Mouse (Mus musculus) heart, embryonic 12.5 days (tissue): ENCODE measurements around the gene Ypel3. TPM values are rescaled to one million over a fixed set of nuclear protein-coding genes. Genes with fewer than 3 reads are reported as not detected.

Source experiments
- ATAC-seq: fragments of 200-750 bp; cut with Nextera tagmentation; 2 replicates; pipeline ENCODE4 v1.8.0; 2017; ENCODE audit warnings: moderate TSS enrichment, moderate library complexity; ENCODE audit not compliant: insufficient number of reproducible peaks, low FRiP score
- H3K27ac ChIP-seq: fragments of 300-500 bp; sonication (generic); 2 replicates; pipeline ENCODE4 v1.5.1; 2016; ENCODE audit warnings: mild to moderate bottlenecking, moderate library complexity; ENCODE audit not compliant: poor library complexity, severe bottlenecking
- H3K27me3 ChIP-seq: fragments of 300-500 bp; sonication (generic); replicated peaks from 2 replicates; pipeline ENCODE4 v1.6.1; 2016; ENCODE audit warnings: mild to moderate bottlenecking, moderate library complexity
- H3K36me3 ChIP-seq: fragments of 300-500 bp; sonication (generic); 2 replicates; pipeline ENCODE4 v1.6.1; 2016; ENCODE audit warnings: mild to moderate bottlenecking, moderate library complexity
- H3K4me1 ChIP-seq: fragments of 300-500 bp; sonication (generic); replicated peaks from 2 replicates; pipeline ENCODE4 v1.6.1; 2016; ENCODE audit warnings: mild to moderate bottlenecking
- H3K4me2 ChIP-seq: fragments of 300-500 bp; sonication (generic); 2 replicates; pipeline ENCODE4 v1.6.1; 2016; ENCODE audit warnings: mild to moderate bottlenecking, moderate library complexity
- H3K4me3 ChIP-seq: fragments of 300-500 bp; sonication (generic); 2 replicates; pipeline ENCODE4 v1.5.1; 2016; ENCODE audit warnings: mild to moderate bottlenecking
- H3K9ac ChIP-seq: fragments of 300-500 bp; sonication (generic); 2 replicates; pipeline ENCODE4 v1.6.1; 2016; ENCODE audit warnings: mild to moderate bottlenecking, moderate library complexity
- H3K9me3 ChIP-seq: fragments of 300-500 bp; sonication (generic); replicated peaks from 2 replicates; pipeline ENCODE4 v1.6.1; 2016; ENCODE audit warnings: mild to moderate bottlenecking, moderate library complexity
- WGBS: fragments of 180-500 bp; shearing (Covaris S2); methylation state at CpG from one replicate; pipeline ENCODE4 v1.1.7; 2016; 5-methylcytosine and 5-hydroxymethylcytosine counted together
- polyA plus RNA-seq: library from polyadenylated mRNA; unstranded; fragments of >200 nt; fragmentation: Nextera tagmentation; extraction: Ambion mirVana; gene quantifications from 2 replicates; pipeline ENCODE4 v1.2.1, GENCODE M21; 2016

The Ypel3 gene
- polyA plus RNA-seq, 1 experiment from 2014 or later, result 74.8 TPM

DNA sequence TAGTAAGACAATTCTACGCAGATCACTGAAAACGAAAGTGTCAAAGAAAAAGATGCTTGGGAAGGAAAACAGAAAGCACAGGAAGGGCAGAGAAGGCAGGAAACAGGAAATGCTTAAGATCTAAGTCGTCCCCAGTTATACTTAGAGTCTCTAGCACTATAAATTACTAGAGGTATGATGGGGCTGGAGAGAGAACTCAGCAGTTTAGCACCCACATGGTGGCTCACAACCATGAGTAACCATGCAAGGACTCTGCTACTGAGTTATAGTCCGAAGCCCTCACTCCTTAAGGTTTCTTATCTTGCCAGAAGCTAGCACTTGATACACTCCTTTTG, 17.5 kb downstream of the Ypel3 start:
- Histone ChIP-seq H3K4me2 (no peak overlapping the region), H3K36me3 (peaks cover 51% of the 10 kb centered on the region), H3K4me3 (no peak overlapping the region), H3K27ac (no peak overlapping the region), H3K9ac (no peak overlapping the region), H3K9me3 (no peaks in the 10 kb centered on the region), H3K4me1 (peaks cover 53% of the 10 kb centered on the region), H3K27me3 (no peaks in the 10 kb centered on the region)
- 53% methylated on average over 4 of the region's 4 CpGs for WGBS
- no peak for ATAC-seq

DNA sequence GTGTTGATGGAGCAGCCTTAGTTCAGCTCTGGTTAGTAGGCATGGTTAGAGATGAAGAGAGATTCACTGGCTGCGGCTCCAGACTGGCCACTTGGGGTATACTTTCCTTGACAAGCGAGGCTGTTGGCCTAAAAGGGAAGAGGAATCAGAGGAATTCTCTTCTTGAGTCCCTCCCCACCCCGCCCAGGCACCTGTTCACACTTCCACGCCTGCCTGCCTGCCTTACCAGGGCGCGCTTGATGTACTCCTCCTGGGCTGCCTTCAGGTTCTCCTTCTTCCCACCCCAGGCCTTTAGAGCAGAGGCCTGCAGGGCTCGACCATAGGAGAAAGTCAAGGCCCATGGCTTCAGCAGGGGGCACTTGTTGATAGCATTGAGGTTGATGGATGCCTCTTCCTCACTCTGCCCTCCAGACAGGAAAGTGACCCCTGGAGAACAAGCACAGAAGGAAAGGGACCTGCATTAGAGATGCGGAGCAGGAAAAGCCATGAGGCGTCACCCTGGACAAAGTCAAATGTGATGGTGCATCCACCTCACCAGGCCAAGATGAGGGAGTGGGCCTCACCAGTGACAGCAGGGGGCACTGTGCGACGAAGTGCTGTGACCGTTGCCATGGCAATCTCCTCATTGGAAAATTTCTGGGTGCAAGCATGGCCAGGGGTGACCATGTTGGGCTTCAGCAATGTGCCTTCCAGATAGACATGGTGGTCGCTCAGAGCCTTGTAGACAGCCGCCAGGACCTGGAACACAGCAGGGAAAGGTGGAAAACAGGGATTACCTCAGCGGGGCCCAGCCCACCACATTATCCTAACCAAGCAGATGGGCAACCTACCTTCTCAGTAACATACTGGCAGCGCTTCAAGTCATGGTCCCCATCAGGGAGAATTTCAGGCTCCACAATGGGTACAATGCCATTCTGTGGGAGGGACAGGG, 18.9 kb downstream of the Ypel3 start:
- no peak for ATAC-seq
- WGBS, result 79% methylated on average over 16 of the region's 16 CpGs
- Histone ChIP-seq H3K9ac (no peak overlapping the region), H3K4me1 (peaks cover 59% of the 10 kb centered on the region), H3K9me3 (no peaks in the 10 kb centered on the region), H3K36me3 (peaks cover 39% of the 10 kb centered on the region), H3K27ac (no peak overlapping the region), H3K4me2 (peak overlapping the region; percentile 94; the same call in 1 of the 2 replicates), H3K27me3 (no peaks in the 10 kb centered on the region), H3K4me3 (peak overlapping the region; percentile 89)

DNA sequence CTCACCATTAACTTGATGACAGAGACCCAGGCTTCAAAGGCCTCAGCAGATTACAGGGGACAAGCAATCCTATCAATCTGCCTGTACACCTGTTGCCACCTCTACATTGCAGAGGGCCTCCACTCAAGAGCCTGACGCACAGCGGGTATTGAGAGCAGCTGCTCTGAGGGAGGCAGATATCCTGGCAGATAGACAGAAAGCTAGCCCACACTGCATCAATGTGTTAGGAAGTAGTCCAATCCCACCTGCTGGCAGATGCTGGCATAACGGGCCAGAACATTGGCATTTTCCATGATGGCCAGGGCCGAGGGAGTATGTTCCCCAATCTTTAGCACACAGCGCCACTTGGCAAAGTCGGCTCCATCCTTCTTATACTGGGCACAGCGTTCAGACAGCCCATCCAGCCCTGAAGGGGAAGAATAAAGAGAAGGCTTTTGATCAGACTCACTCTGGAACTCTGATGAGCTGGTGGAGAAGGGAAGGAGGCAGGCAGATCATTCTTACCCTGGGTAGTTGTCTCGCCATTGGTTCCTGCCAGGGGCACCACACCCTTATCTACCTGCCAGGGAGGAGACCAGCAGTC, 19.7 kb downstream of the Ypel3 start:
- Histone ChIP-seq H3K36me3 (peaks cover 39% of the 10 kb centered on the region), H3K9me3 (no peaks in the 10 kb centered on the region), H3K27ac (0 out of 2 replicates have a peak overlapping the region, but pooled peaks have one; percentile 100), H3K4me3 (peak overlapping the region; percentile 89), H3K9ac (peak overlapping the region; percentile 98), H3K27me3 (no peaks in the 10 kb centered on the region), H3K4me2 (peak overlapping the region; percentile 94), H3K4me1 (peaks cover 60% of the 10 kb centered on the region)
- ATAC-seq, result no peak
- 73% methylated on average over 8 of the region's 8 CpGs for WGBS

DNA sequence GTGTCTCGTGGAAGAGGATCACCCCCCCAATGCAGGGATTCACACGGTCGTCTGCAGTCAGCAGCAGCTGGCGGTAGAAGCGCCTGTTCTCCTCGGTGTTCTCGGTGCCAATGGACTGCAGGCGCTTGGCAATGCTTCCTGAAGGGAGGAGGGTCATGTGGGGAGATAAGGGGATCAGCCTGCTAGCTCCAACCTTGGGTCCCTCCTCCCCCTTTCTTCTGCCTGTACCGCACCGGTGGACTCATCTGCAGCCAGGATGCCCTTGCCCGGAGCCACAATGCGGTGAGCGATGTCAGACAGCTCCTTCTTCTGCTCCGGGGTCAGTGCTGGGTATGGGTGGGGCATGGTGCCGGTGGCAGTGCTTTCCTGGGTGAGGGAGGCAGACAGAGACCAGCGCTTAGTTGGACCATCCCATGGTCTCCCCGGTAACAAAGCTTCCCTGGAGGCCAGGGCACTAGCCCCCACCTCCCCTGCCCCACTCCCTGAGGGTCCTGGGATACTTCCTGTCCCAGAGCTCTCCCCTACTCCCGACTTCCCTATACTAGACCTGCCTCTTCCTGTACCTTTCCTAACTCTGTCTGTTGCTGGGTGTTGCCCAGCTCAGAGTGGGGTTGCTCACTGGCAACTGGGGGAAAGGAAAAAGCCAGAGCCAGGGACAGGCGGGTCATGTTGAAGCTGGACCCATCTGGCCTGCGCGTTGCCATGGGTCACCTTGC, 20.8 kb downstream of the Ypel3 start, which contains the start of gene Fam57b:
Fam57b (plus strand) TSS at position 258 of the 716 bp plus-strand sequence.
- 0 out of 2 replicates have a peak, but pooled peaks have one; percentile 7 for ATAC-seq
- Histone ChIP-seq H3K36me3 (peaks cover 39% of the 10 kb centered on the region), H3K4me3 (peak within 1 kb of the TSS; percentile 89), H3K27me3 (no peaks in the 10 kb centered on the region), H3K9ac (peak within 1 kb of the TSS; percentile 98), H3K9me3 (no peaks in the 10 kb centered on the region), H3K4me1 (peaks cover 60% of the 10 kb centered on the region), H3K4me2 (peak within 1 kb of the TSS; percentile 94), H3K27ac (peak within 1 kb of the TSS; percentile 100)
- 10% methylated on average over 21 of the region's 21 CpGs for WGBS

DNA sequence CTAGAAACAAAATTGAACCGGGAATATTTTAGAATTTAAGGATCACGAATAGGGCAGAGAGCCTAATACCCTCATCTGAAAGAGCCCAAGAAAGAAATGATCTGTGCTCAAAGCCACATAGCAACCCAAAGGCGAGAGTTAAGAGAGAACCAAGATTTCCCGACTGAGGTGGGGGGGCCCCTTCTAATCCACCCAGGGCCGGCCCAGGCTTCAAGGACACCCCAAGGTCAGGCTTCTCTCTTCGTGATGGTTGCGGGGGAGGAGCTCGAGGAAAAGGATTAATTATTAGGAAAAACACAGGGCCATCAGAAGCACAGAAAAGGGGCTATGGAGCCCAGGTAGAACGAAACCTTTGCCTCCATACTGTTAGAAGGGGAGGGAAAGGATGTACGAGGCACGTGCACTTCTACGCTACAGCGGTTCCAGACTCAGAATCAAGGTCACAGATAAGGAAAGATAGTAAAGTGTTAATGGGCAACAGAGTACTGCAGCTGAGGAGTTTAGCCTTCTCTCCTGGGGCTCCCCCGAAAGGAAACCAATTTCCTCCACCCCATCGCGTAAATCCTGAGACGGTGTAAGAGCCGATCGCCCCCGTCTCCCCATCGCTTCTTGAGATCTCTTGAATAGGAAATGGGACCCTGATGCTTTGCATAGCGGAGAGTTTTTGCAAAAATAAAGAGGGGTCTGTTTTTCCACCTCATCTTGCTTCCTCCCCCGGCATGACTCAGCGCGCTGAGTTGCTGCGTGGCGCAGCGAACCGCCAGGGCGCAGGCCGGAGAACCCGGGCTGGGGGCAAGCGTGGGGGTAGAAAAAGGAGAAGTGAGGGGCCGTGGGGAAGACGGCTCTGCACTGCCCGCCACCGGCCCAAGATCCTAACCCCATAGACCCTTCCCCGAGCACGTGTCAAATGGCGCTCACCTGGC, 21.6 kb downstream of the Ypel3 start:
- Histone ChIP-seq H3K9me3 (no peaks in the 10 kb centered on the region), H3K4me1 (peaks cover 52% of the 10 kb centered on the region), H3K9ac (peak overlapping the region; percentile 98), H3K4me2 (peak overlapping the region; percentile 94), H3K27me3 (no peaks in the 10 kb centered on the region), H3K4me3 (peak overlapping the region; percentile 89), H3K27ac (peak overlapping the region; percentile 100), H3K36me3 (peaks cover 39% of the 10 kb centered on the region)
- peak; percentile 38 for ATAC-seq
- WGBS, result under 1% methylated on average over 40 of the region's 40 CpGs

DNA sequence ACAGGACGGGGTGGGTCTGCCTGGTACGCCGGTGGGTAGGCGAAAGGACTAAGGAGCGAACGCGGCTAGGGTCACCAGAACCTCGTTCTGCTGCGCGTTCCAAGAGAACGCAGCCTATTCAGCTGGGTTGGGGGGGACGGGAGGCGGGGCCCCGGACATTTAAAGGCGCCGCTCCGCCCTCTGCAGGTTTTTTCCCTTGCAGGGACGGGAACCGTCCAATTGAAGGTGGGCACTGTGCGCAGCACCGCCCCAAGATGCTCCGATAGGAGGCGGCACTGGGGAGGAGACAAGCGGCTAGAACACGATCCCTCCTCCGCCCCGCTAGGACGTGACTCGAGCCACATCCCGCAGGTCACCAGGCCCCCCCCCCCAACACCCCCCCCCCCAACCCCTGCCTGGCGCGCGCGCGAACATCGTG, 22.3 kb downstream of the Ypel3 start:
- Histone ChIP-seq H3K4me1 (peaks cover 49% of the 10 kb centered on the region), H3K27me3 (no peaks in the 10 kb centered on the region), H3K9me3 (no peaks in the 10 kb centered on the region), H3K36me3 (peaks cover 37% of the 10 kb centered on the region), H3K9ac (peak overlapping the region; percentile 98), H3K4me2 (peak overlapping the region; percentile 94), H3K4me3 (peak overlapping the region; percentile 89), H3K27ac (peak overlapping the region; percentile 100)
- 1% methylated on average over 36 of the region's 36 CpGs for WGBS
- ATAC-seq, result peak; percentile 95

DNA sequence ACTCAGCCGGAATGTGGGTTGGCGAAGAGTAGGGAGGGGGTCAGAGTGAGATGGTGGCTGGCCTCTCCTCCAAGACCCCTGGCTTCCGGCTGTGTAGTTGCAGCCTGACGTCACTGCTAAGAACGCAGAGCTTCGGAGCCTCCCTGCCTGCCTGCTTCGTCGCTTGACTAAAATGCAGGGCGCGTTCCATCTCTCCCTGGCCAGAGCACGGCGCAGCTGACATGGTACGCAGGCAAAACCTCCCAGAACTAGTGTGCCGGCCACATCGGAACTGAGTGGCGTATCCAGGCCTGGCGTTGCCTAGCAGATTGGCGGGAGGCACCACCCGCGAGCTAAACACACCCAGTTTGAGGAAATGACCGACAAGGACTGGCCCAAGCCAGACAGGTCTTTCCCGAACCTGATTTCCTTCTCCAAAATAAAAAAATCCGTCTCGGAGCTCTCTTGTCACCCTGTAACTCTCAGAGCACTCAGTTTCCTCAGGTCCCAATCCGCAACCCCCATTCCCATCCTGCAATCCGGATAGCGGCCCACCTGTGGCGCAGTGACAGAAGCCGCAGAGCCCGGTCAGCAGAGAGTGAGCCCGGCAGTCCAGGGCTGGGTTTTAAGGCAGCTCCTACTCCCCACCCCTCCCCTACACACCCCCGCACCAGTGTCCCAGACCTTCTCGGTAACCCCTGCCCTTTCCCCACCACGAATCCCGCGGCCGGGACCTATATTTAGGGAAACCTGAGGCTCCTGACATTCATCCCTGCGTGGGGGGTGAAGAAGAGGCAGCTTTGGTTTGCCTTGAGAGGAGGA, 22.9 kb downstream of the Ypel3 start:
- H3K4me1 ChIP-seq, result peaks cover 47% of the 10 kb centered on the region
- peak overlapping the region; percentile 85 for H3K9ac ChIP-seq
- H3K36me3 ChIP-seq, result peaks cover 31% of the 10 kb centered on the region
- WGBS, result 1% methylated on average over 38 of the region's 38 CpGs
- peak overlapping the region; percentile 89 for H3K4me3 ChIP-seq
- H3K4me2 ChIP-seq, result peak overlapping the region; percentile 94
- H3K27ac ChIP-seq, result peak overlapping the region; percentile 100
- H3K9me3 ChIP-seq, result no peaks in the 10 kb centered on the region
- H3K27me3 ChIP-seq, result no peaks in the 10 kb centered on the region
- peak; percentile 88 for ATAC-seq

DNA sequence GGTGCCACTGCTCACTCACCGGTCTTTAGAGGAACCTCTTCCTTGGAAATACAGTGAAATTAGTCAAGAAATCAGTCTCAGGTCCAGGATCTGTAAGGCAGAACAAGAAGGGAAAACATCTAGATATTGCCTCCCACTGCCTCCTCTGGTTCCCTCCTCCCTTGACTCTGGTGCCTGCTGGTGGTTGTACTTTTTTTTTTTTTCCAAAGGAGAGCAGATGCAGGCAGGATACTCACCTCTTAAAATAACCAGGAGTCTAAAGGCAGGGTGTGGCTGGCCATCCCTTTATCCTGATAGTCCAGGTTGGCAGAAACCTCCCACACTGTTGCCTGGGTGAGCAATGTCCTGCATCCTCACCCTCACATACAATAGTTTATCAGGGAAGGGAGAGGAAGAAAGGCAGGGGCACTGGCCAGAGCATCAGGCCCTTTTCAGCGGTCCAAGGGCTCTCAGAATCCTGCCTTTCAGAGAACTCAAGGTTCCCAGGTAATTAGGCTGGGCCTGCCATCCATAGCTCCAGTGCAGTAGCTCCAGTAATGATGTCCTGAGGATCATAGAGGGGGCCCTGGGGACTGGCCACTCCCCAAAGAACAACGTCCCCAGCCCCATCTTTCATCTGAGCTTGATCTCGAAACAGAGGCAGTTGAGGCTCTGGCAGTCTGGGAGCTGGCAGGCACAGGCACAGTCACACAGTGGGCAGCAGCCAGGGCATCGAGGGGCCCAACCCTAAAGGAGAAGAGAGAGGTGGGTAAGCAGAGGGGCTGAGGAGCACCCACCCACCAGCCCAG, 23.7 kb downstream of the Ypel3 start:
- WGBS, result 55% methylated on average over 5 of the region's 5 CpGs
- H3K36me3 ChIP-seq, result peaks cover 23% of the 10 kb centered on the region
- ATAC-seq, result no peak

DNA sequence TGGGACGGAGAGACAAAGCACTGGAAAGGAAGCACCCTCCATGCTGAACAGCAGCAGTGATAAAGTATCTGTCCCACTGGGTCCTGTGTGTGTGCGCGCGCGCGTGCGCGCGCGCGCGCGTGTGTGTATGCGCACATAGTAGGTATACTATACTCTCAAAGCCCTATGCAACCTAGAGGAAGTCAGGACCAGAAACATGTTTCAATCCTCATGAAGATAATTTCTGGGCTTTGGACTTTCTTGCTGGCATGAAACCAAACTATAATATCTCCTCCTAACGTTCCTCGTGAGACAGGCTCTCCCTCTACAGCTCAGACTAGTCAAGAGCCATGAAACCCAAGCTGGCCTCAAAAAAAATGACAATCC, 24.3 kb downstream of the Ypel3 start:
- Histone ChIP-seq H3K4me1 (peaks cover 34% of the 10 kb centered on the region), H3K27ac (peak overlapping the region; percentile 100; the same call in 1 of the 2 replicates), H3K4me2 (no peak overlapping the region), H3K4me3 (no peak overlapping the region), H3K9ac (peak overlapping the region; percentile 85; the same call in 1 of the 2 replicates), H3K9me3 (no peaks in the 10 kb centered on the region), H3K36me3 (peaks cover 17% of the 10 kb centered on the region), H3K27me3 (no peaks in the 10 kb centered on the region)
- 92% methylated on average over 16 of the region's 16 CpGs for WGBS
- no peak for ATAC-seq

More for the DNA sequence above, 23.7 kb downstream of the Ypel3 start:
- Histone ChIP-seq H3K9me3 (no peaks in the 10 kb centered on the region), H3K4me1 (peaks cover 39% of the 10 kb centered on the region), H3K4me2 (peak overlapping the region; percentile 94), H3K27ac (peak overlapping the region; percentile 100), H3K27me3 (no peaks in the 10 kb centered on the region), H3K4me3 (peak overlapping the region; percentile 89), H3K9ac (peak overlapping the region; percentile 85)
